Mouse (Mus musculus): Measurements from ENCODE around the gene Ptk7. TPM values are rescaled to one million over a fixed set of nuclear protein-coding genes. Genes with fewer than 3 reads are reported as not detected.

The Ptk7 gene
- polyA plus RNA-seq, 1 experiment = 3.9 TPM

DNA sequence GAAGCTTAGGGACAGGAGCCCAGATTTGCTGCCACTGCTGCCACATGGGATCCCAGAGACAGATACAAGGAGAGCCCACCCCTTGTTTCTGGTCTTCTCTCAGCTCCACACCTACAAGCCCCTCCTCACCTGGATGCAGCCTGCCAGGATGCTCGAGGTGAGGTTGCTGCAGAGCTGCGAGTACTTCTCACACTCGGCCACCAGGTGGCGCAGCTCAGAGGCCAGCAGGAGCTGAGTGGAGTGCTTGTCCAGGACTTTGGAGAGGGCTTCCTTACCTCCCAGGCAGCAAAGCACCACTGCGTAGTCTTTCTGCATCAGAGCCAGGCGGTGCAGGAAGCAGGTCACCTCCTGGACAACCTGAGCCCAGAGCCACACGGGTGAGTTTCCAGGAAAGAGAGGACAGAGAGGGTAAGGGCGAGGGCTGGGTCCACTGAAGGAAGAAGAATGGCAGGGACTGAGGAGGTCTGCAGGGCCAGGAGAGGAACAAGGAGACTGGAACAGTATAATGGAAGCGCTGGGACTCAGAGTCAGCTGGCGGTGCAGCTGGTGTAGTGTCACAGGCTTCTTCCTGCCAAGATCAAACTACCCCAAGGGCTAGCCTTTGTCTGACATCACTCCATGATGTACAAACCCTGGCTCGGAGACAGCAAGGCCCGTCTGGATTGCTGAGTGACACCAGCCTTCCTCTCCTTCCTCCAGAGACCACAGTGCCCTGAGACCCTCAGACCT lies 103.6 kb downstream of the Ptk7 start:
- TF ChIP-seq POLR2A (IDR thresholded peaks at IDR 0.05; ENCODE audit: borderline replicate concordance, control insufficient read depth, low read depth, low read length) (no peak), CTCF (IDR thresholded peaks at IDR 0.05; ENCODE audit: control insufficient read depth, insufficient read depth, low read length) (peak; percentile 95)
- no peaks in the 10 kb centered on the region; the same call in 1 of the 2 replicates for H3K4me1 ChIP-seq (ENCODE audit: control insufficient read depth, insufficient read depth, low read length)
- 53% methylated on average over 12 of the region's 12 CpGs for WGBS
- no peak overlapping the region for H3K27ac ChIP-seq (ENCODE audit: control insufficient read depth, insufficient read depth, low read depth, low read length, poor library complexity)
- H3K4me3 ChIP-seq (replicated peaks; ENCODE audit: control insufficient read depth, low read depth, low read length) = no peak overlapping the region

- Histone ChIP-seq H3K4me3 (replicated peaks; ENCODE audit: control insufficient read depth, low read depth, low read length) (no peak overlapping the region), H3K27ac (ENCODE audit: control insufficient read depth, insufficient read depth, low read depth, low read length, poor library complexity) (no peak overlapping the region), H3K4me1 (ENCODE audit: control insufficient read depth, insufficient read depth, low read length) (no peaks in the 10 kb centered on the region; the same call in 1 of the 2 replicates)
- 89% methylated on average over 10 of the region's 10 CpGs for WGBS
- no peak for TF ChIP-seq CTCF (IDR thresholded peaks at IDR 0.05; ENCODE audit: control insufficient read depth, insufficient read depth, low read length)
- no peak for TF ChIP-seq POLR2A (IDR thresholded peaks at IDR 0.05; ENCODE audit: borderline replicate concordance, control insufficient read depth, low read depth, low read length)
Observed at GRCm38 (mm10) chr17:46525065-46525464, 104.2 kb downstream of the Ptk7 start.

- H3K4me1 ChIP-seq (ENCODE audit: control insufficient read depth, insufficient read depth, low read length) = no peaks in the 10 kb centered on the region; the same call in 1 of the 2 replicates
- H3K27ac ChIP-seq (ENCODE audit: control insufficient read depth, insufficient read depth, low read depth, low read length, poor library complexity) = no peak overlapping the region
- WGBS = 77% methylated on average over 24 of the region's 24 CpGs
- no peak for TF ChIP-seq POLR2A (IDR thresholded peaks at IDR 0.05; ENCODE audit: borderline replicate concordance, control insufficient read depth, low read depth, low read length)
- no peak for TF ChIP-seq CTCF (IDR thresholded peaks at IDR 0.05; ENCODE audit: control insufficient read depth, insufficient read depth, low read length)
- H3K4me3 ChIP-seq (replicated peaks; ENCODE audit: control insufficient read depth, low read depth, low read length) = no peak overlapping the region
Observed at GRCm38 (mm10) chr17:46521963-46522668, 107.2 kb downstream of the Ptk7 start.

- H3K4me3 ChIP-seq (replicated peaks; ENCODE audit: control insufficient read depth, low read depth, low read length) = no peak overlapping the region
- WGBS = 80% methylated on average over 9 of the region's 9 CpGs
- TF ChIP-seq POLR2A (IDR thresholded peaks at IDR 0.05; ENCODE audit: borderline replicate concordance, control insufficient read depth, low read depth, low read length) = no peak
- TF ChIP-seq CTCF (IDR thresholded peaks at IDR 0.05; ENCODE audit: control insufficient read depth, insufficient read depth, low read length) = no peak
- no peak overlapping the region for H3K27ac ChIP-seq (ENCODE audit: control insufficient read depth, insufficient read depth, low read depth, low read length, poor library complexity)
- H3K4me1 ChIP-seq (ENCODE audit: control insufficient read depth, insufficient read depth, low read length) = no peaks in the 10 kb centered on the region; the same call in 1 of the 2 replicates
Observed at GRCm38 (mm10) chr17:46521174-46521573, 108.1 kb downstream of the Ptk7 start.

GRCm38 (mm10) chr17:46520385-46520979 lies 108.8 kb downstream of the Ptk7 start:
- 32% methylated on average over 25 of the region's 25 CpGs for WGBS

GRCm38 (mm10) chr17:46519971-46520370 lies 109.3 kb downstream of the Ptk7 start:
- no peak overlapping the region for H3K4me3 ChIP-seq (replicated peaks; ENCODE audit: control insufficient read depth, low read depth, low read length)
- WGBS = 77% methylated on average over 10 of the region's 10 CpGs
- TF ChIP-seq CTCF (IDR thresholded peaks at IDR 0.05; ENCODE audit: control insufficient read depth, insufficient read depth, low read length) = no peak
- TF ChIP-seq POLR2A (IDR thresholded peaks at IDR 0.05; ENCODE audit: borderline replicate concordance, control insufficient read depth, low read depth, low read length) = no peak
- no peak overlapping the region for H3K27ac ChIP-seq (ENCODE audit: control insufficient read depth, insufficient read depth, low read depth, low read length, poor library complexity)
- H3K4me1 ChIP-seq (ENCODE audit: control insufficient read depth, insufficient read depth, low read length) = no peaks in the 10 kb centered on the region; the same call in 1 of the 2 replicates

More at GRCm38 (mm10) chr17:46520385-46520979, 108.8 kb downstream of the Ptk7 start:
- TF ChIP-seq CTCF (IDR thresholded peaks at IDR 0.05; ENCODE audit: control insufficient read depth, insufficient read depth, low read length) (no peak), POLR2A (IDR thresholded peaks at IDR 0.05; ENCODE audit: borderline replicate concordance, control insufficient read depth, low read depth, low read length) (no peak)
- Histone ChIP-seq H3K27ac (ENCODE audit: control insufficient read depth, insufficient read depth, low read depth, low read length, poor library complexity) (no peak overlapping the region; the same call in 1 of the 2 replicates), H3K4me1 (ENCODE audit: control insufficient read depth, insufficient read depth, low read length) (no peaks in the 10 kb centered on the region; the same call in 1 of the 2 replicates), H3K4me3 (replicated peaks; ENCODE audit: control insufficient read depth, low read depth, low read length) (no peak overlapping the region)

Other genes starting within 250 kb of the Ptk7 start
- 14.0 and 16.1 TPM in 2 replicates for gene Zfp318, start 245.8 kb downstream of the Ptk7 start, polyA plus RNA-seq (2011; ENCODE audit: insufficient read depth, insufficient read length, low replicate concordance, missing spikeins)
- 2.7 TPM in 1 of 2 replicates, not detected in the other for gene Crip3, start 200.6 kb downstream of the Ptk7 start, polyA plus RNA-seq (2011; ENCODE audit: insufficient read depth, insufficient read length, low replicate concordance, missing spikeins)
- 0.75 TPM in 1 of 2 replicates, not detected in the other for gene Slc22a7, start 191.0 kb downstream of the Ptk7 start, polyA plus RNA-seq (2011; ENCODE audit: insufficient read depth, insufficient read length, low replicate concordance, missing spikeins)
- gene Ttbk1, start 141.8 kb downstream of the Ptk7 start, polyA plus RNA-seq (2011; ENCODE audit: insufficient read depth, insufficient read length, low replicate concordance, missing spikeins) = 0.27 and 1.2 TPM in 2 replicates
- gene Dnph1, start 132.8 kb downstream of the Ptk7 start, polyA plus RNA-seq (2011; ENCODE audit: insufficient read depth, insufficient read length, low replicate concordance, missing spikeins) = 11.5 and 16.2 TPM in 2 replicates
- 11.1 and 14.9 TPM in 2 replicates for gene Cul9, start 83.1 kb downstream of the Ptk7 start, polyA plus RNA-seq (2011; ENCODE audit: insufficient read depth, insufficient read length, low replicate concordance, missing spikeins)
- 14.6 and 17.4 TPM in 2 replicates for gene Srf, start 73.3 kb downstream of the Ptk7 start, polyA plus RNA-seq (2011; ENCODE audit: insufficient read depth, insufficient read length, low replicate concordance, missing spikeins)
- gene Klc4, start 16.5 kb upstream of the Ptk7 start, polyA plus RNA-seq (2011; ENCODE audit: insufficient read depth, insufficient read length, low replicate concordance, missing spikeins) = 6.6 and 11.9 TPM in 2 replicates
- gene Mrpl2, start 16.7 kb upstream of the Ptk7 start, polyA plus RNA-seq (2011; ENCODE audit: insufficient read depth, insufficient read length, low replicate concordance, missing spikeins) = 49.3 and 50.2 TPM in 2 replicates
- 9.1 and 12.5 TPM in 2 replicates for gene Cul7, start 20.8 kb upstream of the Ptk7 start, polyA plus RNA-seq (2011; ENCODE audit: insufficient read depth, insufficient read length, low replicate concordance, missing spikeins)
- gene Rrp36, start 44.8 kb upstream of the Ptk7 start, polyA plus RNA-seq (2011; ENCODE audit: insufficient read depth, insufficient read length, low replicate concordance, missing spikeins) = 10.3 and 23.3 TPM in 2 replicates
- gene Mea1, start 49.3 kb upstream of the Ptk7 start, polyA plus RNA-seq (2011; ENCODE audit: insufficient read depth, insufficient read length, low replicate concordance, missing spikeins) = 31.5 and 53.0 TPM in 2 replicates
- gene Klhdc3, start 51.4 kb upstream of the Ptk7 start, polyA plus RNA-seq (2011; ENCODE audit: insufficient read depth, insufficient read length, low replicate concordance, missing spikeins) = 37.6 and 41.7 TPM in 2 replicates
- gene Ppp2r5d, start 75.6 kb upstream of the Ptk7 start, polyA plus RNA-seq (2011; ENCODE audit: insufficient read depth, insufficient read length, low replicate concordance, missing spikeins) = 23.7 and 47.1 TPM in 2 replicates
- gene Pex6, start 82.0 kb upstream of the Ptk7 start, polyA plus RNA-seq (2011; ENCODE audit: insufficient read depth, insufficient read length, low replicate concordance, missing spikeins) = 22.6 and 28.8 TPM in 2 replicates
- 2.9 and 3.0 TPM in 2 replicates for gene Gnmt, start 99.7 kb upstream of the Ptk7 start, polyA plus RNA-seq (2011; ENCODE audit: insufficient read depth, insufficient read length, low replicate concordance, missing spikeins)
- 25.4 and 46.3 TPM in 2 replicates for gene Cnpy3, start 122.7 kb upstream of the Ptk7 start, polyA plus RNA-seq (2011; ENCODE audit: insufficient read depth, insufficient read length, low replicate concordance, missing spikeins)
- 2.0 TPM in 1 of 2 replicates, not detected in the other for gene Ptcra, start 134.2 kb upstream of the Ptk7 start, polyA plus RNA-seq (2011; ENCODE audit: insufficient read depth, insufficient read length, low replicate concordance, missing spikeins)
- gene 2310039H08Rik, start 143.1 kb upstream of the Ptk7 start, polyA plus RNA-seq (2011; ENCODE audit: insufficient read depth, insufficient read length, low replicate concordance, missing spikeins) = 18.3 and 18.7 TPM in 2 replicates
- 26.9 and 45.0 TPM in 2 replicates for gene Rpl7l1, start 153.2 kb upstream of the Ptk7 start, polyA plus RNA-seq (2011; ENCODE audit: insufficient read depth, insufficient read length, low replicate concordance, missing spikeins)
- gene Bicral, start 229.0 kb upstream of the Ptk7 start, polyA plus RNA-seq (2011; ENCODE audit: insufficient read depth, insufficient read length, low replicate concordance, missing spikeins) = 3.7 and 16.0 TPM in 2 replicates